Mouse (Mus musculus): ENCODE data around the gene 5430419D17Rik. TPM values are rescaled to one million over a fixed set of nuclear protein-coding genes. Genes with fewer than 3 reads are reported as not detected.

Gene 5430419D17Rik
- polyA plus RNA-seq (2014; fragmentation: Nextera tagmentation; extraction: Ambion mirVana) = not detected in 2 replicates

DNA sequence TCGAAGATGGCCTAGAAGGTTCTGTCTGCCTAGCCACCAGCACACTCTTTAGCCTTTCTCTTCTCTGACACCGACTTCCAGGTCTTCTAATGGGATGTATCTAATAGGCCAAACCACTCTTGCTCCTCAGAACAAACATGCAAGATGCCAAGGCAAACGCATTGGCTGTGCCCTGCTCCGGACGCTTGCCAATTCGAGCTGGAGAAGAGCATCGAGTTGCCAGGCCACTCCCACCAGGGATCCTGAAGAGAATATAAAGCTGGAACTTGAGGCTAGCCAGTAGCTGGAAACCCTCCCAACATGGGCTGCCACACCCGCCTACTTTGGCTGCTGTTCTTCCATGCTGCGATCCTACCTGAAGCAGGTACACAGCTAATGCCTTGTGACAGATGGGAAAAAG, at the start of gene 5430419D17Rik:
Gene 5430419D17Rik (plus strand): TSS at position 282 of the 400 bp plus-strand sequence.
- ATAC-seq = no peak
- no peak within 1 kb of the TSS for H3K4me2 ChIP-seq (ENCODE audit: low read length)

GRCm38 (mm10) chr7:131130021-131130420, 44.2 kb upstream of the 5430419D17Rik start:
- Histone ChIP-seq H3K9me3 (replicated peaks; ENCODE audit: control insufficient read depth, low read length) (no peaks in the 10 kb centered on the region), H3K27me3 (replicated peaks; ENCODE audit: control insufficient read depth, insufficient read depth, low read length) (no peaks in the 10 kb centered on the region), H3K27ac (ENCODE audit: low read depth, low read length) (no peak overlapping the region), H3K36me3 (ENCODE audit: control insufficient read depth, insufficient read depth, low read length) (no peaks in the 10 kb centered on the region), H3K4me3 (ENCODE audit: low read depth, low read length) (no peak overlapping the region), H3K4me1 (ENCODE audit: control insufficient read depth, insufficient read depth, low read length) (no peaks in the 10 kb centered on the region), H3K4me2 (ENCODE audit: low read length) (no peak overlapping the region), H3K9ac (ENCODE audit: low read length) (no peak overlapping the region)
- no peak for ATAC-seq
- 76% methylated on average over 12 of the region's 12 CpGs for WGBS
- no peak for DNase-seq (ENCODE audit: low spot score)

More for the DNA sequence above, at the start of gene 5430419D17Rik:
- no peak within 1 kb of the TSS for H3K4me3 ChIP-seq (ENCODE audit: low read depth, low read length)
- WGBS = 82% methylated on average over 9 of the region's 9 CpGs
- H3K36me3 ChIP-seq (ENCODE audit: control insufficient read depth, insufficient read depth, low read length) = no peaks in the 10 kb centered on the region
- no peak within 1 kb of the TSS for H3K9ac ChIP-seq (ENCODE audit: low read length)
- H3K27me3 ChIP-seq (replicated peaks; ENCODE audit: control insufficient read depth, insufficient read depth, low read length) = no peaks in the 10 kb centered on the region
- no peaks in the 10 kb centered on the region for H3K4me1 ChIP-seq (ENCODE audit: control insufficient read depth, insufficient read depth, low read length)
- no peak within 1 kb of the TSS for H3K27ac ChIP-seq (ENCODE audit: low read depth, low read length)
- DNase-seq (ENCODE audit: low spot score) = no peak
- no peaks in the 10 kb centered on the region for H3K9me3 ChIP-seq (replicated peaks; ENCODE audit: control insufficient read depth, low read length)

- DNase-seq (ENCODE audit: low spot score) = no peak
- WGBS = 76% methylated on average over 3 of the region's 3 CpGs
- Histone ChIP-seq H3K9ac (ENCODE audit: low read length) (no peak overlapping the region), H3K36me3 (ENCODE audit: control insufficient read depth, insufficient read depth, low read length) (no peaks in the 10 kb centered on the region), H3K9me3 (replicated peaks; ENCODE audit: control insufficient read depth, low read length) (no peaks in the 10 kb centered on the region), H3K4me1 (ENCODE audit: control insufficient read depth, insufficient read depth, low read length) (no peaks in the 10 kb centered on the region), H3K27ac (ENCODE audit: low read depth, low read length) (no peak overlapping the region), H3K4me3 (ENCODE audit: low read depth, low read length) (no peak overlapping the region), H3K4me2 (ENCODE audit: low read length) (no peak overlapping the region), H3K27me3 (replicated peaks; ENCODE audit: control insufficient read depth, insufficient read depth, low read length) (no peaks in the 10 kb centered on the region)
- no peak for ATAC-seq
Observed at GRCm38 (mm10) chr7:131133181-131133580, 41.0 kb upstream of the 5430419D17Rik start.

- no peak for DNase-seq (ENCODE audit: low spot score)
- H3K4me3 ChIP-seq (ENCODE audit: low read depth, low read length) = no peak within 1 kb of the TSS
- no peak within 1 kb of the TSS for H3K27ac ChIP-seq (ENCODE audit: low read depth, low read length)
- no peaks in the 10 kb centered on the region for H3K9me3 ChIP-seq (replicated peaks; ENCODE audit: control insufficient read depth, low read length)
- no peaks in the 10 kb centered on the region for H3K36me3 ChIP-seq (ENCODE audit: control insufficient read depth, insufficient read depth, low read length)
- H3K9ac ChIP-seq (ENCODE audit: low read length) = no peak within 1 kb of the TSS
- WGBS = 91% methylated on average over 2 of the region's 2 CpGs
- ATAC-seq = no peak
- no peaks in the 10 kb centered on the region for H3K4me1 ChIP-seq (ENCODE audit: control insufficient read depth, insufficient read depth, low read length)
- no peak within 1 kb of the TSS for H3K4me2 ChIP-seq (ENCODE audit: low read length)
- no peaks in the 10 kb centered on the region for H3K27me3 ChIP-seq (replicated peaks; ENCODE audit: control insufficient read depth, insufficient read depth, low read length)
Observed at GRCm38 (mm10) chr7:131146214-131146613, 28.0 kb upstream of the 5430419D17Rik start, which contains the start of gene 4933402N03Rik. Gene 4933402N03Rik (minus strand): TSS chr7:131146314.

- Histone ChIP-seq H3K9ac (ENCODE audit: low read length) (no peak overlapping the region), H3K4me3 (ENCODE audit: low read depth, low read length) (no peak overlapping the region), H3K27ac (ENCODE audit: low read depth, low read length) (no peak overlapping the region), H3K9me3 (replicated peaks; ENCODE audit: control insufficient read depth, low read length) (no peaks in the 10 kb centered on the region), H3K4me1 (ENCODE audit: control insufficient read depth, insufficient read depth, low read length) (no peaks in the 10 kb centered on the region), H3K36me3 (ENCODE audit: control insufficient read depth, insufficient read depth, low read length) (no peaks in the 10 kb centered on the region), H3K27me3 (replicated peaks; ENCODE audit: control insufficient read depth, insufficient read depth, low read length) (no peaks in the 10 kb centered on the region), H3K4me2 (ENCODE audit: low read length) (no peak overlapping the region)
- DNase-seq (ENCODE audit: low spot score) (no peak), ATAC-seq (no peak)
- WGBS = 83% methylated on average over 3 of the region's 3 CpGs
Observed at GRCm38 (mm10) chr7:131150179-131150578, 24.0 kb upstream of the 5430419D17Rik start.

- no peaks in the 10 kb centered on the region for H3K27me3 ChIP-seq (replicated peaks; ENCODE audit: control insufficient read depth, insufficient read depth, low read length)
- H3K9ac ChIP-seq (ENCODE audit: low read length) = no peak overlapping the region
- 87% methylated on average over 5 of the region's 5 CpGs for WGBS
- H3K9me3 ChIP-seq (replicated peaks; ENCODE audit: control insufficient read depth, low read length) = no peaks in the 10 kb centered on the region
- no peak for ATAC-seq
- no peak overlapping the region for H3K4me3 ChIP-seq (ENCODE audit: low read depth, low read length)
- H3K4me2 ChIP-seq (ENCODE audit: low read length) = no peak overlapping the region
- DNase-seq (ENCODE audit: low spot score) = no peak
- no peaks in the 10 kb centered on the region for H3K36me3 ChIP-seq (ENCODE audit: control insufficient read depth, insufficient read depth, low read length)
- H3K27ac ChIP-seq (ENCODE audit: low read depth, low read length) = no peak overlapping the region
- H3K4me1 ChIP-seq (ENCODE audit: control insufficient read depth, insufficient read depth, low read length) = no peaks in the 10 kb centered on the region
Observed at GRCm38 (mm10) chr7:131153044-131153443, 21.2 kb upstream of the 5430419D17Rik start.

- ATAC-seq (no peak), DNase-seq (ENCODE audit: low spot score) (no peak)
- Histone ChIP-seq H3K4me3 (ENCODE audit: low read depth, low read length) (no peak overlapping the region), H3K36me3 (ENCODE audit: control insufficient read depth, insufficient read depth, low read length) (no peaks in the 10 kb centered on the region), H3K4me1 (ENCODE audit: control insufficient read depth, insufficient read depth, low read length) (no peaks in the 10 kb centered on the region), H3K27me3 (replicated peaks; ENCODE audit: control insufficient read depth, insufficient read depth, low read length) (no peaks in the 10 kb centered on the region), H3K9me3 (replicated peaks; ENCODE audit: control insufficient read depth, low read length) (no peaks in the 10 kb centered on the region), H3K9ac (ENCODE audit: low read length) (no peak overlapping the region), H3K4me2 (ENCODE audit: low read length) (no peak overlapping the region), H3K27ac (ENCODE audit: low read depth, low read length) (no peak overlapping the region)
- 82% methylated on average over 7 of the region's 7 CpGs for whole genome bisulfite sequencing
Observed at GRCm38 (mm10) chr7:131162251-131162650, 12.0 kb upstream of the 5430419D17Rik start.

- 79% methylated on average over 3 of the region's 3 CpGs for WGBS
- H3K36me3 ChIP-seq (ENCODE audit: control insufficient read depth, insufficient read depth, low read length) = no peaks in the 10 kb centered on the region
- H3K4me2 ChIP-seq (ENCODE audit: low read length) = no peak overlapping the region
- ATAC-seq (no peak), DNase-seq (ENCODE audit: low spot score) (no peak)
- H3K9me3 ChIP-seq (replicated peaks; ENCODE audit: control insufficient read depth, low read length) = no peaks in the 10 kb centered on the region
- no peaks in the 10 kb centered on the region for H3K4me1 ChIP-seq (ENCODE audit: control insufficient read depth, insufficient read depth, low read length)
- no peak overlapping the region for H3K9ac ChIP-seq (ENCODE audit: low read length)
- H3K27ac ChIP-seq (ENCODE audit: low read depth, low read length) = no peak overlapping the region
- H3K4me3 ChIP-seq (ENCODE audit: low read depth, low read length) = no peak overlapping the region
- no peaks in the 10 kb centered on the region for H3K27me3 ChIP-seq (replicated peaks; ENCODE audit: control insufficient read depth, insufficient read depth, low read length)
Observed at GRCm38 (mm10) chr7:131167771-131168170, 6.4 kb upstream of the 5430419D17Rik start.

DNA sequence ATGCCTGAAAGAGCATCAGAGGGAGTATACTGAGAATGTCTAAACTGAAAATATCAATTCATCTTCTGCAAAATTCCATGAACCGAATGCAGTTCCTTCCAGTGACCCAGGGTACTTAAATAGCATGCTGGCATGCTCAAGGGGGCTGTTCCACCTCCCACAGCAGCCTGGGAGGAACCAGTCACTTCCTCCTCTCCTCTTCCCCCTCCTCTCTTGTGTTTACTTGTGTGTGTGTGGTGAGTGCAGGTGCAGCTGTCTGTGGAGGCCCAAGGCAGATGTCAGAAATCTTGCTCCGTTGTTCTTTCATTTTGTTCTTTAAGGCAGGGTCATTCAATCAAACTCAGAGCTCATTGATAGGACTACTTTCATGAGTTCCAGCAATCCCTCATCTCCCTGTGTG, 5.1 kb upstream of the 5430419D17Rik start:
- H3K9ac ChIP-seq (ENCODE audit: low read length) = no peak overlapping the region
- H3K9me3 ChIP-seq (replicated peaks; ENCODE audit: control insufficient read depth, low read length) = no peaks in the 10 kb centered on the region
- 59% methylated on average over 2 of the region's 2 CpGs for WGBS
- H3K27ac ChIP-seq (ENCODE audit: low read depth, low read length) = no peak overlapping the region
- H3K4me3 ChIP-seq (ENCODE audit: low read depth, low read length) = no peak overlapping the region
- no peak for ATAC-seq
- H3K27me3 ChIP-seq (replicated peaks; ENCODE audit: control insufficient read depth, insufficient read depth, low read length) = no peaks in the 10 kb centered on the region
- no peak for DNase-seq (ENCODE audit: low spot score)
- no peaks in the 10 kb centered on the region for H3K36me3 ChIP-seq (ENCODE audit: control insufficient read depth, insufficient read depth, low read length)
- H3K4me1 ChIP-seq (ENCODE audit: control insufficient read depth, insufficient read depth, low read length) = no peaks in the 10 kb centered on the region
- no peak overlapping the region for H3K4me2 ChIP-seq (ENCODE audit: low read length)

Measured in forebrain, embryonic 14.5 days (tissue).